Mouse (Mus musculus) midbrain, embryonic 12.5 days (tissue): Measurements from ENCODE around the gene Bnip2. TPM values are rescaled to one million over a fixed set of nuclear protein-coding genes. Genes with fewer than 3 reads are reported as not detected.

Experiments used
- ATAC-seq: fragments of 200-750 bp; cut with Nextera tagmentation; 2 replicates; pipeline ENCODE4 v1.8.0; 2017; ENCODE audit warnings: low read depth, moderate TSS enrichment, moderate library complexity; ENCODE audit not compliant: low FRiP score
- H3K27ac ChIP-seq: fragments of 300-500 bp; sonication (generic); replicated peaks from 2 replicates; pipeline ENCODE4 v1.5.1; 2016; ENCODE audit warnings: mild to moderate bottlenecking
- H3K27me3 ChIP-seq: fragments of 300-500 bp; sonication (generic); 2 replicates; pipeline ENCODE4 v1.6.1; 2016; ENCODE audit warnings: mild to moderate bottlenecking
- H3K36me3 ChIP-seq: fragments of 300-500 bp; sonication (generic); 2 replicates; pipeline ENCODE4 v1.6.1; 2016
- H3K4me1 ChIP-seq: fragments of 300-500 bp; sonication (generic); 2 replicates; pipeline ENCODE4 v1.6.1; 2016
- H3K4me2 ChIP-seq: fragments of 300-500 bp; sonication (generic); replicated peaks from 2 replicates; pipeline ENCODE4 v1.6.1; 2016; ENCODE audit warnings: mild to moderate bottlenecking, moderate library complexity
- H3K4me3 ChIP-seq: fragments of 300-500 bp; sonication (generic); 2 replicates; pipeline ENCODE4 v1.5.1; 2016; ENCODE audit warnings: mild to moderate bottlenecking
- H3K9ac ChIP-seq: fragments of 300-500 bp; sonication (generic); replicated peaks from 2 replicates; pipeline ENCODE4 v1.6.1; 2016; ENCODE audit warnings: mild to moderate bottlenecking, moderate library complexity
- H3K9me3 ChIP-seq: fragments of 300-500 bp; sonication (generic); 2 replicates; pipeline ENCODE4 v1.6.1; 2016; ENCODE audit warnings: mild to moderate bottlenecking
- WGBS: fragments of 180-500 bp; shearing (Covaris S2); methylation state at CpG from one replicate; pipeline ENCODE4 v1.1.7; 2016; 5-methylcytosine and 5-hydroxymethylcytosine counted together
- polyA plus RNA-seq: library from polyadenylated mRNA; unstranded; fragments of >200 nt; fragmentation: Nextera tagmentation; extraction: Ambion mirVana; gene quantifications from 2 replicates; pipeline ENCODE4 v1.2.1, GENCODE M21; 2016

Bnip2 gene
- polyA plus RNA-seq, 1 experiment from 2014 or later = 114 TPM

DNA sequence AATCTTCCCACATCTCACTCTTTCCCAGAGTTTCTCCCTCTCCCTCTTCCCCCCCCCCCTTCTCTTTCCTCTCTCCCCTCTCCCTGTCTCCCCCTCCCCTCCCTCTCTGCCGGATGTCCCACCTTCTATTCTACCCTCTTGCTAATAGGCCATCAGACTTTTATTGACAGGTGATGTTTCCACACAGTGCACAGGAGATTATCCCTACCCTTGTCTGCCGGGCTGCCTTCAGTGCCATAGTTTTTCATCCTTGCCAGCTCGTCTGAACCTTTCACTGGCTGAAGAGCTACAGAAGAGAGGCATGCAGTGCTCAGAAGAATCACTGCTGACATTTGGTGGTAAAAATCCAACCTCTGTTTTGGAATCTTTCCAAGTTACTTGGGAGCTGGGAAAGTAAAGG lies 64.1 kb downstream of the Bnip2 start:
- Histone ChIP-seq H3K27ac (no peak overlapping the region), H3K9ac (no peak overlapping the region), H3K36me3 (no peaks in the 10 kb centered on the region), H3K9me3 (no peaks in the 10 kb centered on the region), H3K27me3 (no peaks in the 10 kb centered on the region), H3K4me2 (no peak overlapping the region), H3K4me3 (no peak overlapping the region), H3K4me1 (peaks cover 10% of the 10 kb centered on the region)
- 40% methylated on average over 3 of the region's 3 CpGs for WGBS
- no peak for ATAC-seq

Other genes with a start within 250 kb of the Bnip2 start
- gene Foxb1, start 228.5 kb upstream of the Bnip2 start, polyA plus RNA-seq = 7.3 and 8.0 TPM in 2 replicates
- 190 and 191 TPM in 2 replicates for gene Gtf2a2, start 23.1 kb downstream of the Bnip2 start, polyA plus RNA-seq
- gene Gcnt3, start 48.6 kb downstream of the Bnip2 start, polyA plus RNA-seq = not detected in 2 replicates
- gene Fam81a, start 153.1 kb downstream of the Bnip2 start, polyA plus RNA-seq = 3.8 and 4.7 TPM in 2 replicates
- gene Myo1e, start 217.9 kb downstream of the Bnip2 start, polyA plus RNA-seq = 11.0 and 12.0 TPM in 2 replicates